Mouse (Mus musculus): ENCODE measurements around the gene Gtf3c5.

Gene Gtf3c5

DNA sequence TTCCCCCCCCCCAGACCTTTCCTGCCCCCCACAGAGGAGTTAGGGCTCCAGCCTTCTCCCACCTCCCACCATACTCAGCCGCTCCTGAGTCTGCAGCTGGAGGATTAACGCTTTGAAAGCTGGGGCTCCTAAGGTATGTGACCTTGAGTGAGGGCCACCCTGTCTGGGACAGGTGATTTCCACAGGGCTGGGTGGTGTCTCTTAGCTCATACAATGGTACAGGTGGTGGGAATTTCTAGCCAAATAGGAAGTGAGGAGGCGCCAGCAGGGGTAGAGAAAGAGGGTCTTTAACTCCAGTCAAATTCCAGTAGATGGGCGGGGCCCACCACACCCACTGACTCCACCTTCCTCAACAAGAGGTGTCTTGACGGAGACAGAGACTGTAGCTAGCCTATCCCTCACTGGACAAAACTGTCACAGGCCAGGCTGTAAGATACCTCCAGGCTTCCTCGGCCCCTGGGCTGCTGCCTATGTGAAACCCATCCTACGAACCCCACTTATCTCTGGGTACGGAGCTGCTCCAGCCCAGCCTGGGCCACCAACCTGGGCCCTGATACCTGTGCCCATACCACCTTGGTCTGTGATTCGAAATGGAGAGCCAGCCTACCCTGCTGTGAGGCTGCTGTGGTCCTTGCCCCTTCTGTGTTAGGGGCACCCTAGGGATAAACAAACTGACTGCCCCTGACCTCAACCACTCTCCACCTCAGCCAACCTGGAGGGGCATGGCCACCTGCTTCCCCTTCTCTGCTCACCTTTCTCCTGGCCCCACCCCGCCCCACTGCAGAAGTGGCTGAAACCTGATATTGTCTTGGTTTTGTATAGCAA is 24.0 kb upstream of the Gtf3c5 start:
- ATAC-seq (ENCODE audit: low TSS enrichment), result no peak

DNA sequence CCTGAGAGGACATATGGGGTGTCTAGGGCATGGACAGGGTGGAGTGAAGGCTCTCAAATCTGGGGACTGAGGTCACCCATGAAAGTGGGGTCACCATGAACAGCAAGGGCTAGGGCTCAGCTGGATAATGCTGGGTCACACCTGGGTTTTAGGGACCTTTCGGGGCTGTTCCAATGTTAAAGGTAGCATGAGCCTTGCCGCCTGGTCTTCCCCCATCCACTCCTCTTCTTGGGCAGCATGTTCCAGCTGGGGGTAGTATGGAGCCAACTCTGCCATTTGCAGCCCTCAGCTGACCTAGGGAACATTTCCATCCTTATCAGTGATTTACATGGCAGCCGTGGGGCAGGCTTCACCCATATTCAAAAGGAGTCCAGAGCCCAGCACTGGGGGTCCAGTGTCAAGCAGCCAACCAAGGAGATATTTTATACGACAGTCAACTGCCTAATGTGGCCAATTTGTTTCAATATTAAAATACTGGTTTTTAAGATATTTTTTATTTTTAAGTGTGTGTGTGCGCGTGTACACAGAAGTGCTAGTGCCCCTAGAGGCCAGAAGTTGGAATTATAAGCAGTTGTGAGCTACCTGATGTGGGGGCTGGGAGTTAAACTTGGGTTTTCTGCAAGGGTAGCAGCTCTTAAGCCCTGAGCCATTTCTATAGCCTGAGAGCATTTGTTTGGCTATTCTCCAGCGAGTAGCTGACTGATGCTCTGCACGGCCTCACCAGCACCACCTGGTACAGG is 23.2 kb upstream of the Gtf3c5 start:
- no peak for ATAC-seq (ENCODE audit: low TSS enrichment)

DNA sequence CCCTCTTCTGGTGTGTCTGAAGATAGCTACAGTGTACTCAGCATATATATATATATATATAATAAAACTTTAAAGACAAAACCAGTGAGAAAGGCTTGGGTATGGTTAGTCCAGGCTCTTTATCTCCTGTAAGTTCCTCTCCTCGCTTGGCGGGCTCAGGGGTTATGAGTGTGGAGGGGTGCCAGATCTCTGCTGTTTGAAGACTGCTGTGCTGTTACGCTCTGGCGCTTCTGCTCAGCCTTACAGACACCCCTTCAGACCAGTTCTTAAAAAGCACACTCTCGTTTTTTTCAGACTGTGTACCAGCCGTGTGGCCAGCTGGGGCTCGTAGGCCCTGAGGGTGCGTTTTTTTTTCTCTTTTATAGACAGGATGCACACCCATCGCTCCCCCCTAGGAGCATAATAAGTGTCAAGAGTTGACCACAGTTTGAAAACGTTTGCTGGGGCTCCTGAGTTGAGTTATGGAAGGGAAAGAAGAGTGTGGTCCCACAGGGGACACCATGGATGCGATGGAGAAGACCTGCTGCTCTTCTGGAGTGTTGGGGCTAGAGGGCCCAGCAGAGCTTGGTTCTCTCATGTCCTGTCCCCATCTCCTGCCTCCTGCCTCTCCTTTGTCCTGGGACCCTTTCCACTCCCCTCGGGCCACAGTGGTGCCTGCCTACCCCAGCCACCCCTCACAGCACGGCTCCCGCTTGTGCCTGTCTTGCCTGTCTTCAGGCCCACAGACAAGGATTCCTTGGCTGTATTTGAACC is 22.4 kb upstream of the Gtf3c5 start:
- no peak for ATAC-seq (ENCODE audit: low TSS enrichment)

DNA sequence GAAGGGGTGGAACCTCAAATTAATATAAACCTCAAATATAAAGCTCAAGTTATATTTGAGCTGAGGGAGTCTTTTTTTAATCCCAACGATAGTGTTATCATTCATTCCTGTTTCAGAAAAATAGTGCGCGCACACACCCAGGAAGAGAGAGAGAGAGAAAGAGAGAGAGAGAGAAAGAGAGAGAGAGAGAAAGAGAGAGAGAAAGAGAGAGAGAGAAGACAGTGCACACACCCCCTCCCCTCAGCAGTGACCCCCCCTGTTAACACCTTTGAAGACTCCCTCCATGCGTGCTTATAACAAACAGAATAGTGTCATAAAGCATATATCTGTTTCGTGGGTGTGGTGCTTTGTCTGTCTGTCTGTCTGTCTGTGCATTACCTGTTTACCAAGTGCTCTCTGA is 20.0 kb upstream of the Gtf3c5 start:
- no peak for ATAC-seq (ENCODE audit: low TSS enrichment)

DNA sequence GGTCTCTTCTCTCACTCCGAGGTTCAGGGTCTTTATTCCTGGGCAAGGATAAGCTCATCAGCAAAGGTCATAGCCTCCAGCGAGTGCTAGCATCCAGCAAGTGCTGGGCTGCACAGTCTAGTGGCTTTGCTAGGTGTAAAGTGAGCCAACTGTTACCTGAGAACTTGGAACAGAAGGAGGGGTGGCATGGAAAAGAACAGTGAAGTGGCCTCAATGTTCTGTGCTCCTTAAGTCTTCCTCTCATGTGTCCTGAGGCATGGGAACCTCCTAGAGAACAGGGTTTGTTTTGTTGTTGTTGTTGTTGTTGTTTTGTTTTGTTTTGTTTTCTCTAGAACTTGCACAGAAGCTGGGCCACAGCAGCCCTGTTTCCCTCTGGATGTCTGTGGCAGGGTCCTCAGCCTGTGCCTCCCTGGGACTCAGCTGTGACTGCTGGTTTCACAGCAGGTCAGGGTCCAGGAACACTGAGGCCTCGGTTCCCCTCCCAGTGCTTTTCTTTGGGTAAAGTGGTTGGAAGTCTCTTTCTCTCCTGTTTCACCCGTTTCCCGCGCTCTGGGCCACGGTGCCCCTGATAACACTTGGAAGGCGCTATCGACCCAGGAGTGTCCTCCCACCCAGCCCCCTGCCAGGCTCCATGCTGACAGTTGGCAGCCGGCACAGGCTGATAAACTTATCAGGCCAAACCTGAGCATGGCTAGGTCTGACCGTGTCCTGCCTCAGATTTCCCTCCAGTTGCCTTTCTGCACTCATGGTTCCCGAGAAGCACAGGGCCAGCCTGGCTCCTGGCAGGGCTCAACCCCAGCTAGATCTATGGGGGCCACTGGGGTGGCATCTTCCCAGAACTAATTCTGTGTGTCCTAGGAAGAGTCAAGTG is 18.4 kb upstream of the Gtf3c5 start:
- ATAC-seq (ENCODE audit: low TSS enrichment), result no peak

DNA sequence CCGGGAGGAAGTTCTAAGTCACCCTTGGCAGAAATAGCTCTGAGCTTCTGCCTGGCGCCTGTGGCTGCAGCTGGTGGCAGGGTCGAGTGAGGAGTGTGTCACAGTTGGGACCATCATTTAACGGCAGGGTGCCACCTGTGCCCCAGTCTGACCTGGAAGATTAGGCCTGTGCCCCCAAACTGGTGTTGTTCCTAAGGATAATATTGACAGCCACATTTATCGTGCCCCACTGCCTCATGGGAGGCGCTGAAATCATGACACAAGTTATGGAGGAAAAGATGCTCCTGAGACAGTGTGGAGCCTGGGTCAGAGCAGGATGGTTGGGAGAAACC is 16.0 kb upstream of the Gtf3c5 start:
- no peak for ATAC-seq (ENCODE audit: low TSS enrichment)

DNA sequence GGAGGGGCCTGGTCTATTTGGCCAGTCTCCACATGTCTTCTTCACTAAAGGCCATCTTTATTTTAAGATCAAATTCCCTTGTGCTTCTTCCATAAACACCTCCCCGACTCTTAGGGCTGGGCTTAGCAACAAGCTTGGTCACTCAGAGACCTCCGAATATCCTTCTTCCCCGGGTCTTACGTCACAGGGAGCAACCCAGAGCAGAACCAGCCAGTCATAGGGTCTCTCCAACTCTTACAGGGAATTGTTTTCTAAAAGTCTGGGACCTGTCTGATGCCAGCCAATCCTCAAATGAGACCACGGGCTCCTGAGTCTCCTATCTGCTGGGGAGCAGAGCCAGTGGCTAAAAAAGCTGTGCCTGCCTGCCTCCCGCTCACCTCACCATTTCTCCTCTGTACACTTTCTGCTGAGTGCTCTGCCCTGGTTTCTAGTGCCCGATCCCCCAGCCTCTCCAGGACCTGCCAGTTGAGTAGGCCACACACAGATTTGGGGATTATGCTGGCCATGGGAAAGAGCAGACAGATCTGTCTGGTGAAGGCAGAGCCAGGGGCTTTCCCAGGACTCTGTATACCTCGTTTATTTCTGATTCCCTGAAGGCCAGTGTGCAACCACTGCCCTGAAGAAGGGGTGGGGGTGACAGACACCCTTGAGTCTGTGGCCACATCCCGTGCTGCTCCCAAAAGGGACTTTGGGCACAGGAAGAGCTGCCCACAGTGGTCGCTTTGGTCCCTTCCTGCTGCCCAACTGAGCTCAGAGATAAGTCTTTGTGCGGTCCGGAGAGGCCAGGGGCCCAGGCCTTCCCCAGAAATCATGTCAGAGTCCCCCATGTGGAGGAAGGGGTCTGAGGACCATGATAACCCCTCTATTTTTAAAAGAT is 15.4 kb upstream of the Gtf3c5 start:
- no peak for ATAC-seq (ENCODE audit: low TSS enrichment)

DNA sequence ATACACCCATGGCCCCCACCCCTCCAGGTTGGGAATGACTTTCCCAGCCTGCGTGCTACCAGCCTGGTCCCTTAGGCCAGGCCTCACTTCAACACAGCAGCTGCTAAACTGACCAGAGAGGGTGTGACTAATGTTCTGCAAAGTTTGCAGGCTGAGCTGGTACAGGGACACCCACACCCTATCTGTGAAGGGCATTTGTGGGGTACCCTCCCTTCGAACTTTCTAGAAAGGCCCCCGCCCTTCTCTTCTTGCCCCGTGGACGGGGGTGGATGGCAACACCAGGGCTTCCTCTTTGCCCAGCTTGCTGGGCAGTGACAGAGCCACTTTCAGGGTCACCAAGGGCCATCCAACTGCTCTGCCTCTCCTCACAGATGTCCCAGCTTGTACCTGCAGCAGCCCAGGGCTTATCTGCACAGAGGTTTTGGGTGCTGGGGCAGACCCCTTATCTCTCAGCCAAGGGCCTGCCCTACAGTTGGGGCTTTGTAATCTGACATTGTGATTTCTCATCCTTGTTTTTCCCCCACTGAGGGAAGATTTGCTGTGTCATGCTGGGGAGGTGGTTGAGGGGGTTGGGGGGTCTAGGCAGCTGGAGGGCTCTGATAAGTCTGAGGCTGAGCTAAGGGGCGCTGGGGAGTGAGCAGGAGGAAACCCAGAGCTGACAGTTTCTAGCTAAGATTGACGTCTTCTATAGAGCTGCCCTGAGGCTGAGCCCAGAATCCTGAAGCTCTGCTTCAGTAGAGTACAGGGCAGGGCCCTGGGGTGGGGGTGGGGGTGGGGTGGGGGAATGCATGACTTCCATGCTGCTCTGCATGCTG is 14.4 kb upstream of the Gtf3c5 start:
- no peak for ATAC-seq (ENCODE audit: low TSS enrichment)

DNA sequence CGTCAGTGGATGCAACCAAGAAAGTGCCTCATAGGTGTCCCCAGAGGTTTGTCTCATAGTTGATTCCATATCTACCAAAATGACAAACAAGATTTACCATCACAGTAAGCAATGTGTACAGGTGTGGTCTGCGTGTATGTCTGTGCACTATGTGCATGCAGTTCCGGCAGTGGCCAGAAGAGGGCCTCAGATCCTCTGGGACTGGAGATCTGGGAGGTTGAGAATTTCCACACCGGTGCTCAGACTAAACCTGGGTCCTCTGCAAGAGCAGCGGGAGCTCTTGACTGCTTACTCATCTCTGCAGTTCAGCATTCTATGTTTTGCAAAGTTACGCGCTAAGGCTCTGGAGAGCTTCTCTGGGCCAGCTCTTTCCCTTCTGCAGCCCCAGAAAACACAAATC is 13.4 kb upstream of the Gtf3c5 start:
- no peak for ATAC-seq (ENCODE audit: low TSS enrichment)

DNA sequence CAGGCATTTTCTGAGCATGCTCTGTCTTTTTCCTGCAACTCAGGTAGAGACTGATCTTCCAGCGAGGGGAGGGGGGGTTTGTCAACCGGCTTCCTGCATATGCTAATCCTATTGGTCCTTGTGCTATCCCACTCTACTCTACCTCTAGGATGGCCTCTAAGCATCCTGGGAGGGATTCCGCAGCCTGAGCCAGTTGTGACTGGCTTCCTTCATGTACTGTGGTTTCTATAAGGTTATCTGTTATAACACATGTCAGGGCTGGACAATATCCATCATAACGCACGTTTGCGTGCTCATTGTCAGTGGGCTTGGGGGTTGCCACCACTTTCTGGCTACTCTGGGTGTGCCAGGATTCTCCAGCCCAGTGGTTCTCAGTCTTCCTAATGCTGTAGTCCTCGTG is 12.5 kb upstream of the Gtf3c5 start:
- no peak for ATAC-seq (ENCODE audit: low TSS enrichment)

DNA sequence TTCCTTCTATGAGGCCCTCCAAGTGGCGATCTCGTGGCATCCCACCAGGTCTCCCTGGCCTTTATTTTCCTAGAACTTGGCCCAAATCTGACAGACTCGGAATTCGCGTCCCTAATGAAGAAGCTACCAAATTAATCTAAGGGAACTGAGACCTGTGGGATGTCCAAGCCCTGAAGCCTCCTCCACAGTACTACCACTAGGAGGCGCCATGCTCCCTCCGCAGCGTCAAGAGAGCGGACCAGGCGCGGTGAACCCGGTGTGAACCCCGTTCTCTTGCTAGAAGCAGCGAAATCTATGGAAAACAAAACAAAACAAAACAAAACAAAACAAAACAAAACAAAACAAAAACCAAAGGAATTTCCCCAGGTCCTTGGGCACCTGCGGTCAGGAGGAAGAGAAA is 9.3 kb upstream of the Gtf3c5 start:
- no peak for ATAC-seq (ENCODE audit: low TSS enrichment)

DNA sequence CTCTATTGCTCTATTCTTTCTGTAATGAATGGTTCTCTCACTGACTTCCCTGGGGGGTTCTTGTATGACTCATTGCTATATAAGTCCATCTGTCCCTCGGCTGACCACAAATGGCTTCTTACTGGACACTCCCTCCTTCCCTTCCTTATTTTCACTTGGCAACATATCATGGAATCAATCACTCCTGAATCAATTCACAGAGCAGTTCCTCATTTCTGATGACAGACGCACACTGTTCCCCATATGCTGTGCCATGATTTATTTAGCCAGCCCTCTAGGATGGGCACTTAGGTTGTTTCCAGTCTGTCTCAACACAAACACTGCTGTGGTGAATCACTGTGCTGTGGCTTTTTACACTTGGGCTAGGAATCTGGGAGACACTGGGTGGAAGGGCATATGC is 7.9 kb upstream of the Gtf3c5 start:
- ATAC-seq (ENCODE audit: low TSS enrichment), result no peak

DNA sequence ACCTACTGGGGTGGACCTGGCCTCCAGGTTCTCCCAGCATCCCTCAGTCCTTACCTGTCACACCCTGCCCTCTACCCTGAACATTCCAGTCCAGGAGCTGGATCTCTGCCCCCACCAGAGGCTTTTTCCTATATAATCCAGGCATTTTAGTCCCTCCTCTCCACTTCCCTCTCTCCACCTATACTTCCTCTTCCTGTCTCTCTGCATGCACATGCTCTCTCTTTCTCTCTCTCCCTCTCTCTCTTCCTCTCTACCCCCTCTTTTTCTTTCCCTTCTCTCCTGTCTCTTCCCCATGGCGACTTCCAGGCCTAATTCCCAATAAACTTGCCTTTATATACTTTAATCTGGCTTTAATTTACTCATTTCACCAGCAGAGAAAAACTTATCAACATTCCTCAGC is 5.0 kb upstream of the Gtf3c5 start:
- no peak for ATAC-seq (ENCODE audit: low TSS enrichment)

DNA sequence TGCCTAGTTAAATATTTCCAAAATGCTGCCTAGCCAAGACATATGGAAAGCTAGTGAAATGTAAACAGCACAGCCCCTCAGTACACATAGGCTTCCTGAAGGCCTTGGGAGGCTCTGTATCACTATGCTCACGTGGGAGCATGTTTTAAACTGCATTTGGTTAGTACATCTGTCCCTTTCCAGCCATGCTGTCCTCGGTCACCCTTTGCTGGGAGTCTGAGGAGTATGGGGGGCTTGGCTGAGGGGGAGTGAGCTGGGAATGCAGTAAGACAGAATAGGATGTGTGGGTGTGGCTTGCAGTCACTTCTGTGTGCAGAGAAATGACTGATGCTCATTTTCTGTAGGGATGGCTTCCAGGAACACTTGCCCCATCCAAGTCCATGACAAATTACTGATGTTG is 2.2 kb upstream of the Gtf3c5 start:
- no peak for ATAC-seq (ENCODE audit: low TSS enrichment)

DNA sequence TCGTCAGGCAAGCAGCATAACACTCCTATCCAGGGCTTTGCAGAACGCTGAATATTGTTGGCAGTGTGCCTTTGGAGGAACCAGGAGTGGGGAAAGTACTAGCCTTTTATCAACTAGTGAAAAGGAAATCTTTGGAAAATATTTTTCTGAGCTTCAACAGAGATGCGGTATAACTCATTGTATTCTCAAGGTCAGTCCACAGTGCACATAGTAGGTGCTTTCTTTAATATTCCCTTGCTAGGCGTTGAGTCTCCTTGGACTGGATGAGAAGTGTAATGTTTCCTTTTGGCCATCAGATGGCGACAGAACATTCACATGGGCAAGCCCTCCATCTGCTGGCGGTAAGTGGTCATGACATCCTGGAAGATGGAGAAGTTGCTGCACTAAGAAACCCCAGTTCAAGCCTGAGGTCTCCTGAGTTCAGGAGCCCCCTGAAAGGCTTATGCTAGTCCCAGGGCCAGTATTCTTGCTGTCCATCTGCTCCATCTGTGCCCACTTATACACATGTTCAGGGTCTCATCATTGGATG is 1.6 kb upstream of the Gtf3c5 start:
- ATAC-seq (ENCODE audit: low TSS enrichment), result peak; percentile 24; the same call in 1 of the 2 replicates

DNA sequence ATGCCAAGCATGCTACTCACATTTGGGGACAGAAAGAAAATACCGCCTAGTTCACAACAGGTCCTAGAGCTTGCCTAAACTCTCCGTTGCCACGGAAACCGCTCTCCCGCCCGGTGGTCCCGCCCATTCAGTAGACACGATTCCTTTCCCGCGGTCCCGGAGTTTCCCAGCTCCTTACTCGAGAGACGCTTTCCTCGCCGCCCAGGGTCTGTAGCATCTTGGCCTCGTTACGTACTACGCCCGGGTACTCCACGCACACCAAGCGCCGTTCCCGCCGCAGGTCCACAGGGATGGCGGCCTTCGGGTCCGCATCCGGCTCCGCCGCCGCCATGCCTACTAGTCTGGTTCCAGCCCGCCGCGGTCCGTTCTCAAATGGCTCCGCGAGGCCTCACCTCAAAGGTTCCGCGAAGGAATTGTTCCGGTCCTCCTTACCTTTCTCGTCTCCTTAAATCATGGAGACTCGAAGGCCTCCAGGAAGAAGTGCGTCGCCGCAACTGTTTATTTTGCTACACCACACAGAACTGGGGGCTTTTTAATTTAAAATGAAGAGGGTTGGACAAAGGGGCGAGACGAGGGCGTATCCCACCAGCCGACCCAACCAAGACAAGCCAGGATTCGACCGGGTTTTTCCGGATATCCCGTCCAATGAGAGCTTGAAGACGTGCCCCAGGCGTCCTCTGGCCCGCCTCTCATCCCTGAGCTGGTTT is 751 bp downstream of the Gtf3c5 start:
- ATAC-seq (ENCODE audit: low TSS enrichment), result peak; percentile 92

DNA sequence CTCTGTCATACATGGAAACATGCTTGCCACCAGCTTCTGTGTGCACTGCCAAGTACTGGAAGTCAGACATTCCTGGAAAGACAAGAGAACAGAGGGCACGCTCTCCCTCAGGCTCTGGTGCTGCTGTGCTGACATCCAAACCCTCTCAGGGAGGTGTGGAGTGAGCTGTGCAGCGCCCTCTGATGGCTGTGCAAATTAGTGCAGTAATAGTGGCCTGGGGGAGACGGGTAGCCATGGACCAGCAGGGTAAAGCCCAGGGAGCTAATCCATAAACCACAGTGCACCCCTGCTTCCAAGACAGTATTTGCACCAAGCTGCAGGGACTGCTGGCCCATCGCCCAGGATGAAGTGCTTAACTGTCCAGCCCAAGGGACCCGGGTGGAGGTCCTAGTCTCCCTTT is 5.5 kb downstream of the Gtf3c5 start:
- ATAC-seq (ENCODE audit: low TSS enrichment), result no peak

DNA sequence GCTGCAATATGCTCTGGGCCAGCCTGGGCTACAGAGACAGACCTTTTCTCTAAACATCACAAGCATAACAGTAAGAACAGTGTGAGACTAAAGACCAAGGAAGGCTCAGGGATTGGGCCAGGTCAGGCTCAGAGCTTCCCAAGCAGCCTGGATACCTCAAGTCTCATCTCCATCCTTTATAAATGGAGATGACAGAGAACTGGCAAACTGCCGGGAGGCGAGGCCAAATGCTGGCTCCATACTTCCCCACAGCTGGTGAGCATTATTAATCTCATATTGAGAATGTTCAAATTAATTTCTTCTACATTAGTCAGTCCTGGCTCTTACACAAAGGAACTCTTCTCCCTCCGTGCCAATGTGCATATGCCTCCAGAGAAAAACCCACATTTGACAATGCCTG is 6.7 kb downstream of the Gtf3c5 start:
- ATAC-seq (ENCODE audit: low TSS enrichment), result no peak

DNA sequence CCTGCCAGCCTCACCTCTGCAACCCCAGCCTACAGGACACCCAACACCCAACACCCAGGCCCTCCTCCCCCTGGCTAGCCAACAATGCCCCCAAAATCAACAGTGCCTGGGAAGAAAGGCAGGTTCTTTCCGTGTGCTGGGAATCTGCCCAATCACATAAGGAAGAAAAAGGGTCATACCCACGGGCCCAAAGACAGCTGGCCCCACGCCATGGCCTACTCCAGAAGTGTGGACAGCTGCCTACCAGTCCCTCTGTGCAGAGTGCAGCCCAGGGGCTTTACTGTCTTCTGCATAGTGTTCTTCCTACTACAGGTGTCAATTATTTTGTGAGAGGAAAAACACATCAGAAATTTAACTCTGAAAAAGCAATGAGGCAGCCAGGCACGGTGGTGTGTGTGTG is 8.2 kb downstream of the Gtf3c5 start:
- no peak for ATAC-seq (ENCODE audit: low TSS enrichment)
